Mouse (Mus musculus): ENCODE results near the gene Slc12a7.

Gene Slc12a7

GRCm38 (mm10) chr13:73714020-73714419 is 18.9 kb upstream of the Slc12a7 start:
- peak; percentile 58 to 63 for DNase-seq (ENCODE audit: low read depth in 2 of 2, low spot score in 2 of 2)

- peak; percentile 81 to 86 for DNase-seq (ENCODE audit: low read depth in 2 of 2, low spot score in 2 of 2)
Measured at GRCm38 (mm10) chr13:73718225-73718624, 14.7 kb upstream of the Slc12a7 start.

- DNase-seq (ENCODE audit: low read depth in 2 of 2, low spot score in 2 of 2) = no peak
Measured at GRCm38 (mm10) chr13:73720241-73720640, 12.7 kb upstream of the Slc12a7 start.

- DNase-seq (ENCODE audit: low read depth in 2 of 2, low spot score in 2 of 2) = peak; percentile 55 to 71
Measured at GRCm38 (mm10) chr13:73723081-73723668, 9.7 kb upstream of the Slc12a7 start.

- DNase-seq (ENCODE audit: low read depth in 2 of 2, low spot score in 2 of 2) = peak; percentile 47 to 59
Measured at GRCm38 (mm10) chr13:73725315-73725714, 7.6 kb upstream of the Slc12a7 start.

- no peak for DNase-seq (ENCODE audit: low read depth in 2 of 2, low spot score in 2 of 2)
Measured at GRCm38 (mm10) chr13:73727621-73728025, 5.3 kb upstream of the Slc12a7 start.

GRCm38 (mm10) chr13:73728633-73729032 is 4.3 kb upstream of the Slc12a7 start:
- no peak for DNase-seq (ENCODE audit: low read depth in 2 of 2, low spot score in 2 of 2)

- no peak for DNase-seq (ENCODE audit: low read depth in 2 of 2, low spot score in 2 of 2)
Measured at GRCm38 (mm10) chr13:73730913-73731312, 2.0 kb upstream of the Slc12a7 start.

GRCm38 (mm10) chr13:73732235-73732634 is 659 bp upstream of the Slc12a7 start:
- no peak for DNase-seq (ENCODE audit: low read depth in 2 of 2, low spot score in 2 of 2)

- DNase-seq (ENCODE audit: low read depth in 2 of 2, low spot score in 2 of 2) = no peak
Measured at GRCm38 (mm10) chr13:73734379-73734778, 1.5 kb downstream of the Slc12a7 start.

- DNase-seq (ENCODE audit: low read depth in 2 of 2, low spot score in 2 of 2) = no peak
Measured at GRCm38 (mm10) chr13:73735270-73735669, 2.4 kb downstream of the Slc12a7 start.

- no peak for DNase-seq (ENCODE audit: low read depth in 2 of 2, low spot score in 2 of 2)
Measured at GRCm38 (mm10) chr13:73735928-73736327, 3.0 kb downstream of the Slc12a7 start.

- DNase-seq (ENCODE audit: low read depth in 2 of 2, low spot score in 2 of 2) = peak; percentile 67 to 74
Measured at GRCm38 (mm10) chr13:73736943-73737342, 4.0 kb downstream of the Slc12a7 start.

GRCm38 (mm10) chr13:73740399-73740944 is 7.6 kb downstream of the Slc12a7 start:
- DNase-seq (ENCODE audit: low read depth in 2 of 2, low spot score in 2 of 2) = peak in 1 of 2 experiments; percentile 37

GRCm38 (mm10) chr13:73742944-73743343 is 10.1 kb downstream of the Slc12a7 start:
- no peak for DNase-seq (ENCODE audit: low read depth in 2 of 2, low spot score in 2 of 2)

- DNase-seq (ENCODE audit: low read depth in 2 of 2, low spot score in 2 of 2) = no peak
Measured at GRCm38 (mm10) chr13:73743662-73744061, 10.8 kb downstream of the Slc12a7 start.

GRCm38 (mm10) chr13:73748663-73749440 is 16.0 kb downstream of the Slc12a7 start:
- peak; percentile 50 to 53 for DNase-seq (ENCODE audit: low read depth in 2 of 2, low spot score in 2 of 2)

- DNase-seq (ENCODE audit: low read depth in 2 of 2, low spot score in 2 of 2) = no peak
Measured at GRCm38 (mm10) chr13:73750435-73750834, 17.5 kb downstream of the Slc12a7 start.

GRCm38 (mm10) chr13:73751284-73751683 is 18.4 kb downstream of the Slc12a7 start:
- no peak for DNase-seq (ENCODE audit: low read depth in 2 of 2, low spot score in 2 of 2)

- no peak for DNase-seq (ENCODE audit: low read depth in 2 of 2, low spot score in 2 of 2)
Measured at GRCm38 (mm10) chr13:73755809-73756208, 22.9 kb downstream of the Slc12a7 start.

- no peak for DNase-seq (ENCODE audit: low read depth in 2 of 2, low spot score in 2 of 2)
Measured at GRCm38 (mm10) chr13:73756916-73757315, 24.0 kb downstream of the Slc12a7 start.

- no peak for DNase-seq (ENCODE audit: low read depth in 2 of 2, low spot score in 2 of 2)
Measured at GRCm38 (mm10) chr13:73757362-73757761, 24.5 kb downstream of the Slc12a7 start.
